Mouse (Mus musculus) lung, embryonic 15.5 days (tissue): Measurements from ENCODE around the gene Nhlrc3. TPM values are rescaled to one million over a fixed set of nuclear protein-coding genes. Genes with fewer than 3 reads are reported as not detected.

ENCODE experiments used
- ATAC-seq: fragments of 200-750 bp; cut with Nextera tagmentation; 2 replicates; pipeline ENCODE4 v1.8.0; 2017; ENCODE audit warnings: moderate number of reproducible peaks, borderline replicate concordance; ENCODE audit not compliant: low FRiP score, low TSS enrichment; ENCODE audit errors: extremely low read depth
- H3K27ac ChIP-seq: fragments of 300-500 bp; sonication (generic); 2 replicates; pipeline ENCODE4 v1.5.1; 2015; ENCODE audit warnings: moderate library complexity, mild to moderate bottlenecking, inconsistent platforms
- H3K27me3 ChIP-seq: fragments of 300-500 bp; sonication (generic); 2 replicates; pipeline ENCODE4 v1.6.1; 2015; ENCODE audit warnings: inconsistent platforms
- H3K36me3 ChIP-seq: fragments of 300-500 bp; sonication (generic); 2 replicates; pipeline ENCODE4 v1.6.1; 2015; ENCODE audit warnings: inconsistent platforms
- H3K4me1 ChIP-seq: fragments of 300-500 bp; sonication (generic); 2 replicates; pipeline ENCODE4 v1.6.1; 2015; ENCODE audit warnings: inconsistent platforms
- H3K4me2 ChIP-seq: fragments of 300-500 bp; sonication (generic); 2 replicates; pipeline ENCODE4 v1.6.1; 2015; ENCODE audit warnings: inconsistent platforms, mild to moderate bottlenecking, moderate library complexity
- H3K4me3 ChIP-seq: fragments of 300-500 bp; sonication (generic); 2 replicates; pipeline ENCODE4 v1.5.1; 2015; ENCODE audit warnings: mild to moderate bottlenecking, inconsistent platforms
- H3K9ac ChIP-seq: fragments of 300-500 bp; sonication (generic); 2 replicates; pipeline ENCODE4 v1.6.1; 2015; ENCODE audit warnings: inconsistent platforms
- H3K9me3 ChIP-seq: fragments of 300-500 bp; sonication (generic); 2 replicates; pipeline ENCODE4 v1.6.1; 2016; ENCODE audit warnings: inconsistent platforms
- WGBS: fragments of 180-500 bp; shearing (Covaris S2); methylation state at CpG from one replicate; pipeline ENCODE4 v1.1.7; 2015; 5-methylcytosine and 5-hydroxymethylcytosine counted together
- polyA plus RNA-seq: library from polyadenylated mRNA; unstranded; fragments of >200 nt; fragmentation: Nextera tagmentation; extraction: Ambion mirVana; gene quantifications from 2 replicates; pipeline ENCODE4 v1.2.1, GENCODE M21; 2015

Gene Nhlrc3
- polyA plus RNA-seq, 1 experiment from 2014 or later, result 8.0 TPM

- Histone ChIP-seq H3K36me3 (no peaks in the 10 kb centered on the region), H3K4me1 (no peaks in the 10 kb centered on the region), H3K27me3 (no peaks in the 10 kb centered on the region), H3K4me3 (no peak overlapping the region), H3K9ac (no peak overlapping the region), H3K9me3 (no peaks in the 10 kb centered on the region), H3K4me2 (no peak overlapping the region), H3K27ac (no peak overlapping the region)
- 65% methylated on average over 5 of the region's 5 CpGs for WGBS
- no peak for ATAC-seq
Observed at GRCm38 (mm10) chr3:53416036-53416506, 47.1 kb downstream of the Nhlrc3 start.

- no peak overlapping the region for H3K27ac ChIP-seq
- H3K27me3 ChIP-seq, result no peaks in the 10 kb centered on the region
- no peak for ATAC-seq
- H3K36me3 ChIP-seq, result no peaks in the 10 kb centered on the region
- no peak overlapping the region for H3K4me2 ChIP-seq
- no peak overlapping the region for H3K9ac ChIP-seq
- WGBS, result 31% methylated on average over 3 of the region's 3 CpGs
- H3K9me3 ChIP-seq, result no peaks in the 10 kb centered on the region
- H3K4me3 ChIP-seq, result no peak overlapping the region
- H3K4me1 ChIP-seq, result no peaks in the 10 kb centered on the region
Observed at GRCm38 (mm10) chr3:53413959-53414358, 49.2 kb downstream of the Nhlrc3 start.

GRCm38 (mm10) chr3:53413465-53413864 lies 49.7 kb downstream of the Nhlrc3 start:
- 72% methylated on average over 2 of the region's 2 CpGs for WGBS
- no peak overlapping the region for H3K27ac ChIP-seq
- ATAC-seq, result no peak
- no peaks in the 10 kb centered on the region for H3K27me3 ChIP-seq
- H3K9ac ChIP-seq, result no peak overlapping the region
- H3K9me3 ChIP-seq, result no peaks in the 10 kb centered on the region
- no peaks in the 10 kb centered on the region for H3K36me3 ChIP-seq
- H3K4me2 ChIP-seq, result no peak overlapping the region
- H3K4me3 ChIP-seq, result no peak overlapping the region
- H3K4me1 ChIP-seq, result no peaks in the 10 kb centered on the region

GRCm38 (mm10) chr3:53412259-53412658 lies 50.9 kb downstream of the Nhlrc3 start:
- Histone ChIP-seq H3K27me3 (no peaks in the 10 kb centered on the region), H3K27ac (no peak overlapping the region), H3K4me3 (no peak overlapping the region), H3K36me3 (no peaks in the 10 kb centered on the region), H3K9me3 (no peaks in the 10 kb centered on the region), H3K4me2 (no peak overlapping the region), H3K4me1 (no peaks in the 10 kb centered on the region), H3K9ac (no peak overlapping the region)
- 86% methylated on average over 5 of the region's 5 CpGs for WGBS
- no peak for ATAC-seq

- Histone ChIP-seq H3K9ac (no peak overlapping the region), H3K4me3 (no peak overlapping the region), H3K36me3 (no peaks in the 10 kb centered on the region), H3K27ac (no peak overlapping the region), H3K4me1 (no peaks in the 10 kb centered on the region), H3K27me3 (no peaks in the 10 kb centered on the region), H3K9me3 (no peaks in the 10 kb centered on the region), H3K4me2 (no peak overlapping the region)
- 63% methylated on average over 6 of the region's 6 CpGs for WGBS
- ATAC-seq, result no peak
Observed at GRCm38 (mm10) chr3:53410031-53410430, 53.1 kb downstream of the Nhlrc3 start.

- Histone ChIP-seq H3K36me3 (no peaks in the 10 kb centered on the region), H3K9ac (no peak overlapping the region), H3K4me1 (no peaks in the 10 kb centered on the region), H3K4me2 (no peak overlapping the region), H3K9me3 (no peaks in the 10 kb centered on the region), H3K4me3 (no peak overlapping the region), H3K27me3 (no peaks in the 10 kb centered on the region), H3K27ac (no peak overlapping the region)
- 42% methylated on average over 1 of the region's 1 CpGs for WGBS
- no peak for ATAC-seq
Observed at GRCm38 (mm10) chr3:53407145-53407544, 56.0 kb downstream of the Nhlrc3 start.

Other genes with a start within 250 kb of the Nhlrc3 start
- gene Proser1, start 334 bp upstream of the Nhlrc3 start, polyA plus RNA-seq, result 14.1 and 19.0 TPM in 2 replicates
- 0.14 TPM in 1 of 2 replicates, not detected in the other for gene Stoml3, start 25.3 kb upstream of the Nhlrc3 start, polyA plus RNA-seq
- gene Frem2, start 194.0 kb upstream of the Nhlrc3 start, polyA plus RNA-seq, result 10.5 and 10.6 TPM in 2 replicates